Mouse (Mus musculus): Measurements from ENCODE around the gene Cd247. TPM values are rescaled to one million over a fixed set of nuclear protein-coding genes. Genes with fewer than 3 reads are reported as not detected.

Gene Cd247
- total RNA-seq, 2 experiments from 2014 or later: 10.5 TPM; not detected in 1

GRCm38 (mm10) chr1:165848881-165849280 is 60.4 kb downstream of the Cd247 start:
- no peak for ATAC-seq (replicated peaks; ENCODE audit: low FRiP score, poor library complexity, severe bottlenecking)

GRCm38 (mm10) chr1:165849458-165850445 is 61.3 kb downstream of the Cd247 start:
- ATAC-seq (replicated peaks; ENCODE audit: low FRiP score, poor library complexity, severe bottlenecking): no peak

GRCm38 (mm10) chr1:165852131-165852530 is 63.6 kb downstream of the Cd247 start:
- no peak for ATAC-seq (replicated peaks; ENCODE audit: low FRiP score, poor library complexity, severe bottlenecking)

GRCm38 (mm10) chr1:165853131-165853721 is 64.7 kb downstream of the Cd247 start:
- no peak for ATAC-seq (replicated peaks; ENCODE audit: low FRiP score, poor library complexity, severe bottlenecking)

GRCm38 (mm10) chr1:165853729-165854420 is 65.4 kb downstream of the Cd247 start:
- peak; percentile 33; the same call in 1 of the 2 replicates for ATAC-seq (replicated peaks; ENCODE audit: low FRiP score, poor library complexity, severe bottlenecking)

GRCm38 (mm10) chr1:165855759-165856545 is 67.5 kb downstream of the Cd247 start:
- ATAC-seq (replicated peaks; ENCODE audit: low FRiP score, poor library complexity, severe bottlenecking): no peak

GRCm38 (mm10) chr1:165857279-165857678 is 68.8 kb downstream of the Cd247 start:
- ATAC-seq (replicated peaks; ENCODE audit: low FRiP score, poor library complexity, severe bottlenecking): no peak

GRCm38 (mm10) chr1:165858356-165858755 is 69.9 kb downstream of the Cd247 start:
- ATAC-seq (replicated peaks; ENCODE audit: low FRiP score, poor library complexity, severe bottlenecking): no peak

- no peak for ATAC-seq (replicated peaks; ENCODE audit: low FRiP score, poor library complexity, severe bottlenecking)
Observed at GRCm38 (mm10) chr1:165860373-165861234, 72.1 kb downstream of the Cd247 start.

GRCm38 (mm10) chr1:165861235-165861609 is 72.7 kb downstream of the Cd247 start:
- ATAC-seq (replicated peaks; ENCODE audit: low FRiP score, poor library complexity, severe bottlenecking): no peak

GRCm38 (mm10) chr1:165862059-165862458 is 73.6 kb downstream of the Cd247 start:
- no peak for ATAC-seq (replicated peaks; ENCODE audit: low FRiP score, poor library complexity, severe bottlenecking)

- no peak for ATAC-seq (replicated peaks; ENCODE audit: low FRiP score, poor library complexity, severe bottlenecking)
Observed at GRCm38 (mm10) chr1:165864864-165865795, 76.6 kb downstream of the Cd247 start.

GRCm38 (mm10) chr1:165866630-165867280 is 78.3 kb downstream of the Cd247 start:
- no peak for ATAC-seq (replicated peaks; ENCODE audit: low FRiP score, poor library complexity, severe bottlenecking)

GRCm38 (mm10) chr1:165868659-165869058 is 80.2 kb downstream of the Cd247 start:
- no peak for ATAC-seq (replicated peaks; ENCODE audit: low FRiP score, poor library complexity, severe bottlenecking)

- ATAC-seq (replicated peaks; ENCODE audit: low FRiP score, poor library complexity, severe bottlenecking): no peak
Observed at GRCm38 (mm10) chr1:165874645-165875044, 86.2 kb downstream of the Cd247 start.

GRCm38 (mm10) chr1:165875520-165876284 is 87.2 kb downstream of the Cd247 start:
- no peak for ATAC-seq (replicated peaks; ENCODE audit: low FRiP score, poor library complexity, severe bottlenecking)
